Mouse (Mus musculus) limb, embryonic 10.5 days (tissue): ENCODE measurements around the gene Deaf1. TPM values are rescaled to one million over a fixed set of nuclear protein-coding genes. Genes with fewer than 3 reads are reported as not detected.

Experiments used
- DNase-seq: peaks from one replicate; pipeline ENCODE4 v3.0.0-alpha.2; 2017; ENCODE audit warnings: low spot score
- H3K27ac ChIP-seq: fragments of 300-500 bp; sonication (generic); 2 replicates; pipeline ENCODE4 v1.5.1; 2016; ENCODE audit warnings: mild to moderate bottlenecking
- H3K27me3 ChIP-seq: fragments of 300-500 bp; sonication (generic); 2 replicates; pipeline ENCODE4 v1.6.1; 2016; ENCODE audit warnings: low read depth, mild to moderate bottlenecking; ENCODE audit not compliant: poor library complexity, severe bottlenecking
- H3K36me3 ChIP-seq: fragments of 300-500 bp; sonication (generic); 2 replicates; pipeline ENCODE4 v1.6.1; 2016; ENCODE audit warnings: mild to moderate bottlenecking, moderate library complexity
- H3K4me1 ChIP-seq: fragments of 300-500 bp; sonication (generic); 2 replicates; pipeline ENCODE4 v1.6.1; 2016
- H3K4me3 ChIP-seq: fragments of 300-500 bp; sonication (generic); 2 replicates; pipeline ENCODE4 v1.5.1; 2016; ENCODE audit warnings: mild to moderate bottlenecking, moderate library complexity
- H3K9me3 ChIP-seq: fragments of 300-500 bp; sonication (generic); replicated peaks from 2 replicates; pipeline ENCODE4 v1.6.1; 2016; ENCODE audit warnings: mild to moderate bottlenecking
- WGBS: fragments of 180-500 bp; shearing (Covaris S2); methylation state at CpG from one replicate; pipeline ENCODE4 v1.1.7; 2016; 5-methylcytosine and 5-hydroxymethylcytosine counted together
- polyA plus RNA-seq: library from polyadenylated mRNA; unstranded; fragments of >200 nt; fragmentation: Nextera tagmentation; extraction: Ambion mirVana; gene quantifications from 2 replicates; pipeline ENCODE4 v1.2.1, GENCODE M21; 2016

The Deaf1 gene
- 44.1 and 59.5 TPM in 2 replicates for polyA plus RNA-seq

DNA sequence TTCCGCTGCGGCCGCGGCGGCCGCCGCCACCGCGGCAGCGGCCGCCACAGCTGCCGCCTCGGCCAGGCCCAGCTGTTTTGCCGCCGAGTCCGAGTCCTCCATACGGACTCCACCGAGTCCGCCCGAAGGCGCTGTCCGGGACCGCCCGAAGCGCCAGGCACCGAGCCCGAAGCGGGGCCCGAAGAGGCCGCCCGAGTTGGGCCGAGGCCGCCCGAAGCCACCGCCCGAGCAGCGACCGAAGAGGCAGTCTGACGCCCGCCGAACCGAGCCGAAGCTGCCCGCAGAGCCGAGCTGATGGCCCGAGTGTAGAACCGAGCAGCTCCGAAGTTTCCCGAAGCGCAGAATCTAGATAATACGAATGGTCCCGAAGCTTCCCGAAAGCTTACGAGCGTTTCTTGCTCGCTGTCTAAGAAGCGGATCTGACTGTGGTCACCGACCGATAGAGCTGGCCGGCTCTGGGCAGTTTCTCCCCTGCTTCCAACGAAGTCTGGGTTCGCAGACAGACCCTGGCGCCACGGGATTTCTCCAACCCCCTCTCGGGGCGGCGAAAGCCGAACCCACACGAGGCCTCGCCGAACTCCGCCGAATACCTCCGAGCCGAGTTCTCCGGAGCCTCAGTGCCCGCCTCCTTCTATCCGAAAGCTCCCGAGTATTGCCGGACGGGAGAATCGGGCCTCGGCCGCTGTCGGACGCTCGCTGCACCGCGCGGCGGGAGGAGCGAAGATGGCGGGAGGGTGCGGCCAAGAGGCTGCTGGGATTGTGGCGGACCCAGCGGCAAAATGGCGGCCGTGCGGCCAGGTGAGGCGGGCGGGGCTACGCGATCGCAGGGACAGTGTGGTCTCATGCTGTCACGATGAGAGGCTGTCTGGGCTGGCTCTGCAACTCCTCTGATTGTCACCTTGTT is at the start of gene Deaf1, which contains the start of gene Tmem80:
TSS of gene Deaf1 (minus strand) at position 222 of the 904 bp plus-strand sequence.
TSS of gene Tmem80 (plus strand) at position 271 of the 904 bp plus-strand sequence.
- H3K27me3 ChIP-seq, result no peaks in the 10 kb centered on the region
- peak; percentile 94 for DNase-seq
- H3K27ac ChIP-seq, result peak within 1 kb of the TSS; percentile 98
- H3K9me3 ChIP-seq, result no peaks in the 10 kb centered on the region
- peak within 1 kb of the TSS; percentile 66 for H3K4me3 ChIP-seq
- WGBS, result under 1% methylated on average over 105 of the region's 105 CpGs
- H3K36me3 ChIP-seq, result peaks cover 33% of the 10 kb centered on the region
- peaks cover 29% of the 10 kb centered on the region for H3K4me1 ChIP-seq

GRCm38 (mm10) chr7:141374399-141374798 is 46.9 kb upstream of the Deaf1 start:
- no peak for DNase-seq
- no peak overlapping the region for H3K27ac ChIP-seq
- no peaks in the 10 kb centered on the region for H3K9me3 ChIP-seq
- H3K4me3 ChIP-seq, result no peak overlapping the region
- H3K4me1 ChIP-seq, result no peaks in the 10 kb centered on the region; the same call in 1 of the 2 replicates
- H3K36me3 ChIP-seq, result no peaks in the 10 kb centered on the region
- no peaks in the 10 kb centered on the region for H3K27me3 ChIP-seq

GRCm38 (mm10) chr7:141373611-141374010 is 46.1 kb upstream of the Deaf1 start:
- H3K27ac ChIP-seq, result no peak overlapping the region
- no peak for DNase-seq
- H3K4me1 ChIP-seq, result no peaks in the 10 kb centered on the region; the same call in 1 of the 2 replicates
- H3K36me3 ChIP-seq, result no peaks in the 10 kb centered on the region
- 71% methylated on average over 6 of the region's 6 CpGs for WGBS
- H3K4me3 ChIP-seq, result no peak overlapping the region
- no peaks in the 10 kb centered on the region for H3K9me3 ChIP-seq
- no peaks in the 10 kb centered on the region for H3K27me3 ChIP-seq

DNA sequence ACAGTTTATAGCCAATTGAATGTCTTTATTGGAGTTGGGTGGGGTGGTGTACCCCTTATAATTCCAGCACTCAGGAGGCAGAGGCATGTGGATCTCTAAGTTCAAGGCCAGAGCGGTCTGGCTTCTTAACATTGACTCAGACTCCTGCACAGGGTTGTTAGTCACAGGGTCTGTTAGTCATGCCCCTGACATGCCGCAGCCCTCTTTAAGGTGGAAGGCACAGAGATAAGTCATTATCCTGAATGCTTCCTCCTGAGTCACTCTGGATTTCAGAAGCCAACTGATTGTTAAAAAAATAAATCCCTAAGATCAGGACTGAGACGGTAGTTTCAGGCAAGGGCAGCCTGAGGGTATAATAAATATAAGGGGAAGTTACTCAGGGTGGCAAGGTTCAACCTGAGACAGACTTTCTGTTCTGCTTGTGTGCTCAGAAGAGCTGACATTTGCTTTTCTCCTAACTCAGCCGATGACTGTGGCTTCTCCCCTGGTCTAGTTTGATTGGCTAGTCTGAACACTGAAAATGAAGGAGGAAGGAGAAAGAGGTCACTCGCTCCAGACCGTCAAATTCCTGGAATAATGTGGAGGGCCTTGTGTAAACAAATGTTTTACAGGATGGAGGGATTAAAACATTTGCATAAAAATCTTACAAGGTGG is 44.6 kb upstream of the Deaf1 start:
- WGBS, result 68% methylated on average over 6 of the region's 6 CpGs
- no peak for DNase-seq
- Histone ChIP-seq H3K27ac (no peak overlapping the region), H3K9me3 (no peaks in the 10 kb centered on the region), H3K36me3 (no peaks in the 10 kb centered on the region), H3K4me1 (no peaks in the 10 kb centered on the region; the same call in 1 of the 2 replicates), H3K4me3 (no peak overlapping the region), H3K27me3 (no peaks in the 10 kb centered on the region)

- no peaks in the 10 kb centered on the region for H3K36me3 ChIP-seq
- 70% methylated on average over 5 of the region's 5 CpGs for WGBS
- no peak overlapping the region for H3K4me3 ChIP-seq
- no peaks in the 10 kb centered on the region; the same call in 1 of the 2 replicates for H3K4me1 ChIP-seq
- H3K27ac ChIP-seq, result no peak overlapping the region
- DNase-seq, result no peak
- no peaks in the 10 kb centered on the region for H3K9me3 ChIP-seq
- 0 out of 2 replicates have a peak, but pooled peaks cover 3% of the 10 kb centered on the region for H3K27me3 ChIP-seq
Measured at GRCm38 (mm10) chr7:141369918-141370317, 42.4 kb upstream of the Deaf1 start.

DNA sequence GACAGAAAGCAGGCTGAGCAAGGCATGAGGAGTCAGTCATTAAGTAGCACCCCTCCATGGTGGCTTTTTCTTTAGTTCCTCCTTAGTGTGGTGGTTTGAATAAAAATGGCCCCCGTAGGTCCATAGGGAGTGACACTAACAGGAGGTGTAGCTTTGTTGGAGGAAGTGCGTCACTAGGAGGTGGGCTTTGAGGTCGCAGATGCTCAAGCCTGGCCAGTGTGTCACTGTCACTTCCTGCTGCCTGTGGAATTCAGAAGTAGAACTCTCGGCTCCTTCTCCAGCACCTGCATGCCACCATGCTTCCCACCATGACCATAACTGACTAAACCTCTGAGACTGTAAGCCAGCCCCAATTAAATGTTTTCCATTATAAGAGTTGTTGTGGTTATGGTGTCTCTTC is 39.9 kb upstream of the Deaf1 start:
- Histone ChIP-seq H3K27ac (no peak overlapping the region), H3K36me3 (no peaks in the 10 kb centered on the region), H3K9me3 (no peaks in the 10 kb centered on the region), H3K4me3 (no peak overlapping the region), H3K27me3 (peaks cover 17% of the 10 kb centered on the region), H3K4me1 (no peaks in the 10 kb centered on the region)
- 91% methylated on average over 4 of the region's 4 CpGs for WGBS
- DNase-seq, result no peak

GRCm38 (mm10) chr7:141365049-141365445 is 37.6 kb upstream of the Deaf1 start:
- DNase-seq, result no peak
- Histone ChIP-seq H3K27me3 (peaks cover 40% of the 10 kb centered on the region), H3K4me1 (0 out of 2 replicates have a peak, but pooled peaks cover 4% of the 10 kb centered on the region), H3K9me3 (no peaks in the 10 kb centered on the region), H3K36me3 (no peaks in the 10 kb centered on the region), H3K27ac (no peak overlapping the region), H3K4me3 (no peak overlapping the region)
- 78% methylated on average over 3 of the region's 3 CpGs for WGBS

GRCm38 (mm10) chr7:141364349-141365048 is 37.0 kb upstream of the Deaf1 start:
- Histone ChIP-seq H3K27me3 (peaks cover 45% of the 10 kb centered on the region), H3K27ac (no peak overlapping the region), H3K4me1 (0 out of 2 replicates have a peak, but pooled peaks cover 4% of the 10 kb centered on the region), H3K9me3 (no peaks in the 10 kb centered on the region), H3K36me3 (no peaks in the 10 kb centered on the region), H3K4me3 (no peak overlapping the region)
- no peak for DNase-seq
- 87% methylated on average over 5 of the region's 5 CpGs for WGBS

DNA sequence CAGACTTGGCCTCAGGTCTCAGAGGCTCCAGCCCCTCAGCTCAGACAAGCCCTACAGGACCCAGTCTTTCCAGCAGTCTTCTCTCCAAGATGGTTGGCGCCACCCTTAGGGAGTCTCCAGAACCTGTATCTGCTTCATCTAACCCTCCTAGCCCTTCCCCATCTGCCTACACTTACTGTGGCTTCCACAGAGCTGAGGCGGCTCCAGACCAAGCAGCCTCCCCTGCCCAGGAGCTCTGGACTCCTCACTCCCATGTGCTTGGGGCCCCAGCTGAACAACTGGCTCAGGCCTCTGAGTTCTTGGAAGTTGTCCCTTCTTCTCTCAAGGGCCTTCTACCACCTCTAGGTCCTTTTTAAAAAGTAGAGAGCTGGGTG is 36.2 kb upstream of the Deaf1 start:
- WGBS, result 56% methylated on average over 2 of the region's 2 CpGs
- Histone ChIP-seq H3K9me3 (no peaks in the 10 kb centered on the region), H3K27ac (no peak overlapping the region), H3K4me1 (0 out of 2 replicates have a peak, but pooled peaks cover 4% of the 10 kb centered on the region), H3K36me3 (no peaks in the 10 kb centered on the region), H3K4me3 (no peak overlapping the region), H3K27me3 (peaks cover 46% of the 10 kb centered on the region)
- DNase-seq, result no peak

DNA sequence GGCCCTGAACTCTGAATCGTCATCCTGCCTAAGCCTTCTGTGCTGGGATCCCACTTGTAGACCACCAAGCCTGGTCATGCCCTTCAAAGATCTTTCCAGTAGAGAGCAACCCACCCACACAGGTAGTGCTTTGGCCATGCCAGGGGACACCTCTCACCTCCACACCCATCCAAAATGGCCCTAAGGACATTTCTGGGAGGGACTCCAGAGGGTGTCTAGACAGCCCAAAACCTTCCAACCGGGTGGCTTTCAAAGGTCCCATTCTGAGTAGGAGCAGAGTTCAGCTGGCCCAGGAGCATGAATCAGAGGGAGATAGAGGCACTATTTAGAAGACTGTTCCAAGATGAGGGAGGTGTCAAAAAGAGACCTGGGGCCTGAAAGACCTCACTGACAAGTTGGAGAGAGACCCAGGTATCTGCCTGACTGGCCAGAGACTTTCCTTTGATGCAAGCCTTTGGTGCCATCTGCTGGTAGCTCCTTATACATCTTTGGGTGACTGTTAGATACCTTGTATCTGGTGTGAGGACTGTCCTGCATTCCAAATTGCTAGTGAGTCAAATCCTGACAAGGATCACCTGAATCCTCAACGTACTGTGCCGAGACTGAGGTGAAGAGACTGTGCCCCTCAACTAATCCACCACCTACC is 35.7 kb upstream of the Deaf1 start:
- Histone ChIP-seq H3K9me3 (no peaks in the 10 kb centered on the region), H3K27me3 (peaks cover 46% of the 10 kb centered on the region), H3K27ac (no peak overlapping the region), H3K36me3 (no peaks in the 10 kb centered on the region), H3K4me1 (0 out of 2 replicates have a peak, but pooled peaks cover 4% of the 10 kb centered on the region), H3K4me3 (no peak overlapping the region)
- 57% methylated on average over 4 of the region's 4 CpGs for WGBS
- peak; percentile 67 for DNase-seq

DNA sequence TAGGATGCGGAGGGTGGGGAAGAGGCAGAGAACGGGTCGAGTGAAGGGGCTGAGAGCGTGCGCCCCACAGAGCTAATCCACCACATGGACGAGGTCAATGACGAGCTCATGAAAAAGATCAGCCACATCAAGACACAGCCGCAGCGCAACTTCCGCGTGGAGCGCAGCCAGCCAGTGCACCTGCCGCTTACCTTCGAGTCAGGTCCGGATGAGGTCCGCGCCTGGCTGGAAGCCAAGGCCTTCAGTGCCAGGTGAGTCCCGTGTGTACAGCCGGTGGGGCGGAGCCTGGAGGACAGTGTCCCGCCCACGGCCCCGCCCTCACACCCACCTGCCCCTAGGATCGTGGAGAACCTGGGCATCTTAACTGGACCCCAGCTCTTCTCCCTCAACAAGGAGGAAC is 34.0 kb upstream of the Deaf1 start:
- no peak overlapping the region for H3K27ac ChIP-seq
- peaks cover 7% of the 10 kb centered on the region; the same call in 1 of the 2 replicates for H3K4me1 ChIP-seq
- peaks cover 51% of the 10 kb centered on the region for H3K27me3 ChIP-seq
- DNase-seq, result no peak
- no peaks in the 10 kb centered on the region for H3K36me3 ChIP-seq
- no peaks in the 10 kb centered on the region for H3K9me3 ChIP-seq
- no peak overlapping the region for H3K4me3 ChIP-seq
- 14% methylated on average over 24 of the region's 24 CpGs for WGBS

DNA sequence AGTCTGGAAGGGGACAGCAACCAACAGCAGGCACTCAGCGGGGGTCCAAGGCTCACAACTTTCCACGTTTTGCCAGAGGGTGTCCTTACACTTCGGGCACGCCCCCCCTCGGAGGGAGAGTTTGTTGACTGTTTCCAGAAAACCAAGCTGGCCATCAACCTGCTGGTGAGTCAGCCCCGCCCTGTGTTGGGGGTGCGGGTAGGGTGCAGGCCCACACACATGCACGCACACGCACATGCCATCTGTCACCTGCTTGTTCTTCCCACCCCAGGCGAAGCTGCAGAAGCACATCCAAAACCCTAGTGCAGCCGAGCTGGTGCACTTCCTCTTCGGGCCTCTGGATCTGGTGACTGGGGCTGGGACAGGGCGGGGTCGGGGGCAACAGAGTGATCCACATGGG is 29.5 kb upstream of the Deaf1 start:
- no peak overlapping the region for H3K27ac ChIP-seq
- no peak for DNase-seq
- 74% methylated on average over 14 of the region's 14 CpGs for WGBS
- no peaks in the 10 kb centered on the region for H3K9me3 ChIP-seq
- H3K27me3 ChIP-seq, result peaks cover 48% of the 10 kb centered on the region
- no peaks in the 10 kb centered on the region for H3K36me3 ChIP-seq
- H3K4me3 ChIP-seq, result no peak overlapping the region
- H3K4me1 ChIP-seq, result peaks cover 12% of the 10 kb centered on the region; the same call in 1 of the 2 replicates
